Mouse (Mus musculus): ENCODE measurements around the gene Cxcl9. TPM values are rescaled to one million over a fixed set of nuclear protein-coding genes. Genes with fewer than 3 reads are reported as not detected.

Gene Cxcl9
- polyA plus RNA-seq, 1 experiment from 2014 or later, result not detected

- no peak overlapping the region for H3K27ac ChIP-seq (ENCODE audit: low read length)
- H3K9ac ChIP-seq (ENCODE audit: low read length), result no peak overlapping the region
- no peak overlapping the region for H3K4me3 ChIP-seq (replicated peaks; ENCODE audit: low read length)
- no peak for ATAC-seq (ENCODE audit: insufficient read depth, low FRiP score)
- 78% methylated on average over 7 of the region's 7 CpGs for WGBS
- no peaks in the 10 kb centered on the region for H3K9me3 ChIP-seq (replicated peaks; ENCODE audit: control insufficient read depth, low read length)
- H3K36me3 ChIP-seq (ENCODE audit: control insufficient read depth, insufficient read depth, low read length), result no peaks in the 10 kb centered on the region
- H3K4me2 ChIP-seq (ENCODE audit: low read depth, low read length), result no peak overlapping the region
- no peaks in the 10 kb centered on the region; the same call in 1 of the 2 replicates for H3K27me3 ChIP-seq (ENCODE audit: control insufficient read depth, insufficient read depth, low read length)
- H3K4me1 ChIP-seq (ENCODE audit: control insufficient read depth, insufficient read depth, low read length), result peaks cover 7% of the 10 kb centered on the region; the same call in 1 of the 2 replicates
These were observed 21.9 kb upstream of the Cxcl9 start for GRCm38 (mm10) chr5:92349731-92350130.

GRCm38 (mm10) chr5:92348794-92349413, 21.0 kb upstream of the Cxcl9 start, which contains the start of gene Cxcl10:
Gene Cxcl10, minus strand, starts transcription at chr5:92348889.
- H3K4me1 ChIP-seq (ENCODE audit: control insufficient read depth, insufficient read depth, low read length), result peaks cover 7% of the 10 kb centered on the region; the same call in 1 of the 2 replicates
- H3K36me3 ChIP-seq (ENCODE audit: control insufficient read depth, insufficient read depth, low read length), result no peaks in the 10 kb centered on the region
- H3K4me2 ChIP-seq (ENCODE audit: low read depth, low read length), result peak within 1 kb of the TSS; percentile 55
- no peaks in the 10 kb centered on the region for H3K9me3 ChIP-seq (replicated peaks; ENCODE audit: control insufficient read depth, low read length)
- ATAC-seq (ENCODE audit: insufficient read depth, low FRiP score), result peak; percentile 44; the same call in 1 of the 2 replicates
- WGBS, result 14% methylated on average over 14 of the region's 14 CpGs
- no peak within 1 kb of the TSS for H3K27ac ChIP-seq (ENCODE audit: low read length)
- peak within 1 kb of the TSS; percentile 34 for H3K4me3 ChIP-seq (replicated peaks; ENCODE audit: low read length)
- no peaks in the 10 kb centered on the region; the same call in 1 of the 2 replicates for H3K27me3 ChIP-seq (ENCODE audit: control insufficient read depth, insufficient read depth, low read length)
- H3K9ac ChIP-seq (ENCODE audit: low read length), result no peak within 1 kb of the TSS

- ATAC-seq (ENCODE audit: insufficient read depth, low FRiP score), result no peak
These were observed 17.1 kb upstream of the Cxcl9 start for GRCm38 (mm10) chr5:92345006-92345405.

GRCm38 (mm10) chr5:92340606-92341005, 12.7 kb upstream of the Cxcl9 start:
- ATAC-seq (ENCODE audit: insufficient read depth, low FRiP score), result no peak
- H3K9me3 ChIP-seq (replicated peaks; ENCODE audit: control insufficient read depth, low read length), result no peaks in the 10 kb centered on the region
- no peaks in the 10 kb centered on the region for H3K36me3 ChIP-seq (ENCODE audit: control insufficient read depth, insufficient read depth, low read length)
- H3K4me1 ChIP-seq (ENCODE audit: control insufficient read depth, insufficient read depth, low read length), result no peaks in the 10 kb centered on the region
- H3K4me3 ChIP-seq (replicated peaks; ENCODE audit: low read length), result no peak overlapping the region
- H3K4me2 ChIP-seq (ENCODE audit: low read depth, low read length), result no peak overlapping the region
- H3K27ac ChIP-seq (ENCODE audit: low read length), result no peak overlapping the region
- 70% methylated on average over 4 of the region's 4 CpGs for WGBS
- no peak overlapping the region for H3K9ac ChIP-seq (ENCODE audit: low read length)
- H3K27me3 ChIP-seq (ENCODE audit: control insufficient read depth, insufficient read depth, low read length), result no peaks in the 10 kb centered on the region

More at GRCm38 (mm10) chr5:92345006-92345405, 17.1 kb upstream of the Cxcl9 start:
- Histone ChIP-seq H3K27ac (ENCODE audit: low read length) (no peak overlapping the region), H3K4me3 (replicated peaks; ENCODE audit: low read length) (no peak overlapping the region), H3K4me2 (ENCODE audit: low read depth, low read length) (no peak overlapping the region), H3K36me3 (ENCODE audit: control insufficient read depth, insufficient read depth, low read length) (no peaks in the 10 kb centered on the region), H3K4me1 (ENCODE audit: control insufficient read depth, insufficient read depth, low read length) (peaks cover 7% of the 10 kb centered on the region; the same call in 1 of the 2 replicates), H3K27me3 (ENCODE audit: control insufficient read depth, insufficient read depth, low read length) (no peaks in the 10 kb centered on the region; the same call in 1 of the 2 replicates), H3K9me3 (replicated peaks; ENCODE audit: control insufficient read depth, low read length) (no peaks in the 10 kb centered on the region), H3K9ac (ENCODE audit: low read length) (no peak overlapping the region)
- WGBS, result 84% methylated on average over 8 of the region's 8 CpGs

GRCm38 (mm10) chr5:92336743-92337142, 8.9 kb upstream of the Cxcl9 start:
- Histone ChIP-seq H3K4me2 (ENCODE audit: low read depth, low read length) (no peak overlapping the region), H3K4me3 (replicated peaks; ENCODE audit: low read length) (no peak overlapping the region), H3K27me3 (ENCODE audit: control insufficient read depth, insufficient read depth, low read length) (no peaks in the 10 kb centered on the region), H3K4me1 (ENCODE audit: control insufficient read depth, insufficient read depth, low read length) (peaks cover 4% of the 10 kb centered on the region), H3K36me3 (ENCODE audit: control insufficient read depth, insufficient read depth, low read length) (no peaks in the 10 kb centered on the region), H3K27ac (ENCODE audit: low read length) (no peak overlapping the region), H3K9me3 (replicated peaks; ENCODE audit: control insufficient read depth, low read length) (no peaks in the 10 kb centered on the region), H3K9ac (ENCODE audit: low read length) (no peak overlapping the region)
- WGBS, result 71% methylated on average over 3 of the region's 3 CpGs
- no peak for ATAC-seq (ENCODE audit: insufficient read depth, low FRiP score)

- Histone ChIP-seq H3K4me2 (ENCODE audit: low read depth, low read length) (peak overlapping the region; percentile 36), H3K36me3 (ENCODE audit: control insufficient read depth, insufficient read depth, low read length) (no peaks in the 10 kb centered on the region), H3K27ac (ENCODE audit: low read length) (peak overlapping the region; percentile 82), H3K4me3 (replicated peaks; ENCODE audit: low read length) (peak overlapping the region; percentile 22), H3K4me1 (ENCODE audit: control insufficient read depth, insufficient read depth, low read length) (peaks cover 6% of the 10 kb centered on the region), H3K9ac (ENCODE audit: low read length) (0 out of 2 replicates have a peak overlapping the region, but pooled peaks have one; percentile 34), H3K9me3 (replicated peaks; ENCODE audit: control insufficient read depth, low read length) (no peaks in the 10 kb centered on the region), H3K27me3 (ENCODE audit: control insufficient read depth, insufficient read depth, low read length) (no peaks in the 10 kb centered on the region)
- 37% methylated on average over 9 of the region's 9 CpGs for WGBS
- ATAC-seq (ENCODE audit: insufficient read depth, low FRiP score), result peak; percentile 87
These were observed 4.5 kb upstream of the Cxcl9 start for GRCm38 (mm10) chr5:92332359-92332840.

- WGBS, result 87% methylated on average over 17 of the region's 17 CpGs
- Histone ChIP-seq H3K4me2 (ENCODE audit: low read depth, low read length) (peak within 1 kb of the TSS; percentile 36), H3K9ac (ENCODE audit: low read length) (0 out of 2 replicates have a peak within 1 kb of the TSS, but pooled peaks have one; percentile 34), H3K4me1 (ENCODE audit: control insufficient read depth, insufficient read depth, low read length) (peaks cover 6% of the 10 kb centered on the region), H3K36me3 (ENCODE audit: control insufficient read depth, insufficient read depth, low read length) (no peaks in the 10 kb centered on the region), H3K27ac (ENCODE audit: low read length) (peak within 1 kb of the TSS; percentile 82), H3K27me3 (ENCODE audit: control insufficient read depth, insufficient read depth, low read length) (no peaks in the 10 kb centered on the region), H3K4me3 (replicated peaks; ENCODE audit: low read length) (peak within 1 kb of the TSS; percentile 22), H3K9me3 (replicated peaks; ENCODE audit: control insufficient read depth, low read length) (no peaks in the 10 kb centered on the region)
- 0 out of 2 replicates have a peak, but pooled peaks have one; percentile 23 for ATAC-seq (ENCODE audit: insufficient read depth, low FRiP score)
These were observed 3.9 kb upstream of the Cxcl9 start, which contains the start of gene Art3 for GRCm38 (mm10) chr5:92331635-92332338. Gene Art3, plus strand, starts transcription at chr5:92331827.

- no peak for ATAC-seq (ENCODE audit: insufficient read depth, low FRiP score)
- no peaks in the 10 kb centered on the region for H3K27me3 ChIP-seq (ENCODE audit: control insufficient read depth, insufficient read depth, low read length)
- H3K4me2 ChIP-seq (ENCODE audit: low read depth, low read length), result no peak overlapping the region
- H3K27ac ChIP-seq (ENCODE audit: low read length), result no peak overlapping the region
- peaks cover 6% of the 10 kb centered on the region for H3K4me1 ChIP-seq (ENCODE audit: control insufficient read depth, insufficient read depth, low read length)
- no peaks in the 10 kb centered on the region for H3K9me3 ChIP-seq (replicated peaks; ENCODE audit: control insufficient read depth, low read length)
- 86% methylated on average over 12 of the region's 12 CpGs for whole genome bisulfite sequencing
- H3K9ac ChIP-seq (ENCODE audit: low read length), result no peak overlapping the region
- no peak overlapping the region for H3K4me3 ChIP-seq (replicated peaks; ENCODE audit: low read length)
- H3K36me3 ChIP-seq (ENCODE audit: control insufficient read depth, insufficient read depth, low read length), result no peaks in the 10 kb centered on the region
These were observed 3.2 kb upstream of the Cxcl9 start for GRCm38 (mm10) chr5:92331122-92331521.

GRCm38 (mm10) chr5:92327367-92327766, 512 bp downstream of the Cxcl9 start:
- H3K27ac ChIP-seq (ENCODE audit: low read length), result no peak overlapping the region
- H3K27me3 ChIP-seq (ENCODE audit: control insufficient read depth, insufficient read depth, low read length), result no peaks in the 10 kb centered on the region
- no peak overlapping the region for H3K9ac ChIP-seq (ENCODE audit: low read length)
- peaks cover 8% of the 10 kb centered on the region for H3K4me1 ChIP-seq (ENCODE audit: control insufficient read depth, insufficient read depth, low read length)
- ATAC-seq (ENCODE audit: insufficient read depth, low FRiP score), result no peak
- H3K36me3 ChIP-seq (ENCODE audit: control insufficient read depth, insufficient read depth, low read length), result no peaks in the 10 kb centered on the region
- H3K9me3 ChIP-seq (replicated peaks; ENCODE audit: control insufficient read depth, low read length), result no peaks in the 10 kb centered on the region
- no peak overlapping the region for H3K4me2 ChIP-seq (ENCODE audit: low read depth, low read length)
- 61% methylated on average over 6 of the region's 6 CpGs for WGBS
- H3K4me3 ChIP-seq (replicated peaks; ENCODE audit: low read length), result no peak overlapping the region
